Mouse (Mus musculus): Measurements from ENCODE around the gene Gpr19. TPM values are rescaled to one million over a fixed set of nuclear protein-coding genes. Genes with fewer than 3 reads are reported as not detected.
A peak's percentile ranks its signal among the peaks of the same experiment; 100 is the strongest.

Gene Gpr19
- total RNA-seq (2014; fragmentation: Nextera tagmentation) (14.1 and 16.7 TPM in 2 replicates), total RNA-seq (2017) (6.6 TPM in 2 replicates)

- peak; percentile 62 for ATAC-seq (replicated peaks; ENCODE audit: poor library complexity, severe bottlenecking)
These were observed at the start of gene Gpr19 for GRCm38 (mm10) chr6:134898095-134898965. Gene Gpr19 (minus strand): TSS chr6:134898578.

- peak; percentile 80 for ATAC-seq (replicated peaks; ENCODE audit: poor library complexity, severe bottlenecking)
These were observed 49.1 kb upstream of the Gpr19 start for GRCm38 (mm10) chr6:134947311-134948087.

- ATAC-seq (replicated peaks; ENCODE audit: poor library complexity, severe bottlenecking) = no peak
These were observed 48.5 kb upstream of the Gpr19 start for GRCm38 (mm10) chr6:134946858-134947257.

GRCm38 (mm10) chr6:134946054-134946453 lies 47.7 kb upstream of the Gpr19 start:
- no peak for ATAC-seq (replicated peaks; ENCODE audit: poor library complexity, severe bottlenecking)

GRCm38 (mm10) chr6:134943759-134944407 lies 45.5 kb upstream of the Gpr19 start:
- ATAC-seq (replicated peaks; ENCODE audit: poor library complexity, severe bottlenecking) = no peak

GRCm38 (mm10) chr6:134939781-134940180 lies 41.4 kb upstream of the Gpr19 start:
- no peak for ATAC-seq (replicated peaks; ENCODE audit: poor library complexity, severe bottlenecking)

GRCm38 (mm10) chr6:134934305-134934704 lies 35.9 kb upstream of the Gpr19 start:
- no peak for ATAC-seq (replicated peaks; ENCODE audit: poor library complexity, severe bottlenecking)

GRCm38 (mm10) chr6:134933207-134933558 lies 34.8 kb upstream of the Gpr19 start:
- ATAC-seq (replicated peaks; ENCODE audit: poor library complexity, severe bottlenecking) = 0 out of 2 replicates have a peak, but pooled peaks have one; percentile 8

GRCm38 (mm10) chr6:134932486-134933206 lies 34.3 kb upstream of the Gpr19 start:
- 0 out of 2 replicates have a peak, but pooled peaks have one; percentile 2 for ATAC-seq (replicated peaks; ENCODE audit: poor library complexity, severe bottlenecking)

- ATAC-seq (replicated peaks; ENCODE audit: poor library complexity, severe bottlenecking) = no peak
These were observed 32.8 kb upstream of the Gpr19 start for GRCm38 (mm10) chr6:134931146-134931545.

- no peak for ATAC-seq (replicated peaks; ENCODE audit: poor library complexity, severe bottlenecking)
These were observed 32.0 kb upstream of the Gpr19 start for GRCm38 (mm10) chr6:134930383-134930782.

- ATAC-seq (replicated peaks; ENCODE audit: poor library complexity, severe bottlenecking) = no peak
These were observed 31.5 kb upstream of the Gpr19 start for GRCm38 (mm10) chr6:134929926-134930325.

- no peak for ATAC-seq (replicated peaks; ENCODE audit: poor library complexity, severe bottlenecking)
These were observed 30.5 kb upstream of the Gpr19 start for GRCm38 (mm10) chr6:134928889-134929310.

GRCm38 (mm10) chr6:134928096-134928888 lies 29.9 kb upstream of the Gpr19 start:
- ATAC-seq (replicated peaks; ENCODE audit: poor library complexity, severe bottlenecking) = peak; percentile 71

GRCm38 (mm10) chr6:134927595-134928095 lies 29.3 kb upstream of the Gpr19 start:
- ATAC-seq (replicated peaks; ENCODE audit: poor library complexity, severe bottlenecking) = peak; percentile 1; the same call in 1 of the 2 replicates

- ATAC-seq (replicated peaks; ENCODE audit: poor library complexity, severe bottlenecking) = peak; percentile 46
These were observed 28.6 kb upstream of the Gpr19 start for GRCm38 (mm10) chr6:134926803-134927594.

GRCm38 (mm10) chr6:134926338-134926705 lies 27.9 kb upstream of the Gpr19 start:
- no peak for ATAC-seq (replicated peaks; ENCODE audit: poor library complexity, severe bottlenecking)

- ATAC-seq (replicated peaks; ENCODE audit: poor library complexity, severe bottlenecking) = no peak
These were observed 27.4 kb upstream of the Gpr19 start for GRCm38 (mm10) chr6:134925673-134926337.

Measured in granulocyte monocyte progenitor cell, adult 5-6 weeks (primary cell).